Mouse (Mus musculus): Measurements from ENCODE around the gene Kctd2. TPM values are rescaled to one million over a fixed set of nuclear protein-coding genes. Genes with fewer than 3 reads are reported as not detected.
A peak's percentile ranks its signal among the peaks of the same experiment; 100 is the strongest.
"Not testable (repeated sequence)": the region's sequence is repeated elsewhere in the genome, so short reads cannot be mapped to it uniquely, and the experiment has no call there.

The Kctd2 gene
- polyA plus RNA-seq, 1 experiment from 2014 or later, result 23.5 TPM

DNA sequence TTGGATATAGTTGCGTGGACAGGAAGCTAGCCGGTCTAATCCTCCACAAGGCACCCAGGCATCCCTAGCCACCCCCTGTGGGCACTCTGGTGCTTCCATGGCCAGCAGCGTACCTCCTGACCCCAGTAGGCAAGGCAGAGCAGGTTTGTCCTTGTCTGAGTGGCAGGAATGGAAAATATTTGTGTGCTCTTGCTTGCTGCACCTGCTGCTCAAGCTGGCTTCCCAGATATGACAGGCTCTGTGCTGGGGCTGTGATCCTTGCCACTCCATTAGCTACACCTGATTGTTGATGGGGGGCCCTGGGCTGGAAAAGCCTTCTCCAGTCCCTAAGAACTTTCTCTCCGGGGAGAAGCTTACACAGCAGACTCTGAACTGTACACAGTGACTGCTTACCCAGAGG, 33.4 kb downstream of the Kctd2 start:
- no peak overlapping the region for H3K27ac ChIP-seq (replicated peaks in 1 of 2; ENCODE audit: control insufficient read depth in 1 of 2, insufficient read depth in 1 of 2, low read depth in 2 of 2, low read length in 2 of 2)
- no peaks in the 10 kb centered on the region for H3K9me3 ChIP-seq (ENCODE audit: control insufficient read depth, low read length)
- H3K27me3 ChIP-seq (ENCODE audit: control insufficient read depth, insufficient read depth, low read length), result no peaks in the 10 kb centered on the region
- no peak for ATAC-seq (ENCODE audit: insufficient number of reproducible peaks, insufficient read depth, low FRiP score, low read depth)
- no peak overlapping the region for H3K4me3 ChIP-seq (ENCODE audit: control insufficient read depth in 1 of 2, insufficient read depth in 1 of 2, low read depth in 1 of 2, low read length in 2 of 2)
- H3K4me2 ChIP-seq (ENCODE audit: low read length), result no peak overlapping the region
- no peak overlapping the region; the same call in 1 of the 2 replicates for H3K9ac ChIP-seq (ENCODE audit: low read length)
- WGBS, result 50% methylated on average over 4 of the region's 4 CpGs
- peaks cover 17 to 21% of the 10 kb centered on the region in 2 experiments for H3K4me1 ChIP-seq (ENCODE audit: control insufficient read depth in 2 of 2, insufficient read depth in 2 of 2, low read length in 2 of 2)
- no peaks in the 10 kb centered on the region for H3K36me3 ChIP-seq (ENCODE audit: control insufficient read depth, insufficient read depth, low read length)

DNA sequence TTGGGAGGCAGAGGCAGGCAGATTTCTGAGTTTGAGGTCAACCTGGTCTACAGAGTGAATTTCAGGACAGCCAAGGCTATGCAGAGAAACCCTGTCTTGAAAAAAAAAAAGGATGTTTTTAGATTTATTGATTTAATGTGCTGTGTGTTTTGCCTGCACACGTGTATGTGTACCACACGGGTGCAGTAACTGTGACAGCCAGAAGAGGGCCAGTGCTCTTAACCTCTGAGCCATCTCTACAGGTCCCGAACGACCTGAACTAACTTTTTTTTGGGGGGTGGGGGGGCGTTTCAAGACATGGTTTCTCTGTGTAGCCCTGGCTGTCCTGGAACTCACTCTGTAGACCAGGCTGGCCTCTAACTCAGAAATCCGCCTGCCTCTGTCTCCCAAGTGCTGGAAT, 34.9 kb downstream of the Kctd2 start:
- not testable (repeated sequence) for H3K27me3 ChIP-seq (ENCODE audit: control insufficient read depth, insufficient read depth, low read length); H3K4me3 ChIP-seq (ENCODE audit: control insufficient read depth in 1 of 2, insufficient read depth in 1 of 2, low read depth in 1 of 2, low read length in 2 of 2); H3K9ac ChIP-seq (ENCODE audit: low read length); ATAC-seq (ENCODE audit: insufficient number of reproducible peaks, insufficient read depth, low FRiP score, low read depth); H3K27ac ChIP-seq (replicated peaks in 1 of 2; ENCODE audit: control insufficient read depth in 1 of 2, insufficient read depth in 1 of 2, low read depth in 2 of 2, low read length in 2 of 2); H3K36me3 ChIP-seq (ENCODE audit: control insufficient read depth, insufficient read depth, low read length); H3K9me3 ChIP-seq (ENCODE audit: control insufficient read depth, low read length); H3K4me2 ChIP-seq (ENCODE audit: low read length)
- peaks cover 12 to 14% of the 10 kb centered on the region in 2 experiments for H3K4me1 ChIP-seq (ENCODE audit: control insufficient read depth in 2 of 2, insufficient read depth in 2 of 2, low read length in 2 of 2)
- 85% methylated on average over 6 of the region's 6 CpGs for WGBS

DNA sequence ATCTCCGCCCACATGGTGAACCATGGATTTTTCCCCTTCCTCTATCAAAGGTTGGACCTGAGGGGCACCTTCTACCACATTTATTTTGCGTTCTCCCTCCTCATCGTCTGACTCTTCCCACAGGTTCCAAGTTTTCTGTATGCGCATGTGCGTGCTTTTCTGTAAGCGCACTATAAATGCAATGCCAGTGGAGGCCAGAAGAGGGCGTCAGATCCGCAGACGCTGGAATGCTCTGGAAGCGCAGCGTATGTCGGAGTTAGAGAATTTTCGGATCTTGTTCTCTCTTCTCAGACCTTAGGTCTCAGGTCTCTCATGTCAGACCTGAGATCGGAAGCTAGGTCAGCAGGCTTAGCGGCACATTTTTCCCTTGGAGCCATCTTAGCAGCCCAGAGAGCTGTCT, 35.7 kb downstream of the Kctd2 start:
- Histone ChIP-seq H3K4me3 (ENCODE audit: control insufficient read depth in 1 of 2, insufficient read depth in 1 of 2, low read depth in 1 of 2, low read length in 2 of 2) (no peak overlapping the region), H3K4me1 (ENCODE audit: control insufficient read depth in 2 of 2, insufficient read depth in 2 of 2, low read length in 2 of 2) (peaks cover 12 to 14% of the 10 kb centered on the region in 2 experiments), H3K27me3 (ENCODE audit: control insufficient read depth, insufficient read depth, low read length) (no peaks in the 10 kb centered on the region), H3K9ac (ENCODE audit: low read length) (no peak overlapping the region), H3K27ac (replicated peaks in 1 of 2; ENCODE audit: control insufficient read depth in 1 of 2, insufficient read depth in 1 of 2, low read depth in 2 of 2, low read length in 2 of 2) (no peak overlapping the region), H3K9me3 (ENCODE audit: control insufficient read depth, low read length) (no peaks in the 10 kb centered on the region), H3K36me3 (ENCODE audit: control insufficient read depth, insufficient read depth, low read length) (no peaks in the 10 kb centered on the region), H3K4me2 (ENCODE audit: low read length) (no peak overlapping the region)
- no peak for ATAC-seq (ENCODE audit: insufficient number of reproducible peaks, insufficient read depth, low FRiP score, low read depth)
- WGBS, result 87% methylated on average over 15 of the region's 15 CpGs

DNA sequence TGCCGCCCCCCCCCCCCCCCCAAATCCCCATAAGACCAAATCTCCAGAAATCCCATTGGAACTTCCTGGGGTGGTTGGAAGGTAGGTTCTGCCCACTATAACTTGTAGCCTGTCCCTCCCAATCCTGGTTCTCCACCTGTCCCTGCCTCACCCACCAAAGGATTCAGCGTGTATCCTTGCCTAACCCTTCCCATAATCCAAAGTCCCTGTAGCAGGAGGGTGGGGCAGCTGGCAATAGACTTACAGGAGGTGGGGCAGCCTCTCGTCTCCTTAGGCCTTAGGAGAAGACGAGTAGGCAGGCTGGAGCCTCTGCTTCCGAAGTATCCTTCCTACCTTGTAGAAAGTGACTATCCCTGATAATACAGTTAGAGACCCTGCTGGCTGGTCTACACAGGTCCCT, 36.3 kb downstream of the Kctd2 start:
- no peak overlapping the region for H3K4me2 ChIP-seq (ENCODE audit: low read length)
- no peaks in the 10 kb centered on the region for H3K27me3 ChIP-seq (ENCODE audit: control insufficient read depth, insufficient read depth, low read length)
- H3K27ac ChIP-seq (replicated peaks in 1 of 2; ENCODE audit: control insufficient read depth in 1 of 2, insufficient read depth in 1 of 2, low read depth in 2 of 2, low read length in 2 of 2), result no peak overlapping the region
- no peaks in the 10 kb centered on the region for H3K36me3 ChIP-seq (ENCODE audit: control insufficient read depth, insufficient read depth, low read length)
- no peak overlapping the region for H3K9ac ChIP-seq (ENCODE audit: low read length)
- H3K4me3 ChIP-seq (ENCODE audit: control insufficient read depth in 1 of 2, insufficient read depth in 1 of 2, low read depth in 1 of 2, low read length in 2 of 2), result no peak overlapping the region
- 88% methylated on average over 5 of the region's 5 CpGs for WGBS
- no peaks in the 10 kb centered on the region for H3K9me3 ChIP-seq (ENCODE audit: control insufficient read depth, low read length)
- H3K4me1 ChIP-seq (ENCODE audit: control insufficient read depth in 2 of 2, insufficient read depth in 2 of 2, low read length in 2 of 2), result peaks cover 12 to 14% of the 10 kb centered on the region in 2 experiments
- no peak for ATAC-seq (ENCODE audit: insufficient number of reproducible peaks, insufficient read depth, low FRiP score, low read depth)

DNA sequence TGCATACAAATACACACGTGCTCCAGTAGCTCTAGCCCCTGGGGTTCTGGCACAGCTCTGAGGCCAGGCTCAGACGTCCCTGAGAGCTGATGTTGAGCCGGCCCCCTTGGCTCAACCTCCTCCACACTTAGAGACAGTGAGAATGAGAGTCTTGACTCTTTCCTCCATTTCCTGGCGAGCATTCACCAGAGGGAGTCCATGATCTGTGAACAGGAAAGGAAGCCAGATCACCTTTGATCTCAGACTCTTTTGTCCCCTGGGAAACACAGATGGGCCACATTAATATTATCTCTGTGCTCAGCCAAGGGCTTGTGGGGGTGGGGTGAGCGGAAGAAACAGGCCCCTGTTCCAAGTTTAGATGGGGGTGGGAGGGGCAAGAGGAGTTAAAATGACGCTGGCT, 37.5 kb downstream of the Kctd2 start:
- WGBS, result 24% methylated on average over 6 of the region's 6 CpGs
- Histone ChIP-seq H3K4me2 (ENCODE audit: low read length) (no peak overlapping the region), H3K27me3 (ENCODE audit: control insufficient read depth, insufficient read depth, low read length) (no peaks in the 10 kb centered on the region), H3K27ac (replicated peaks in 1 of 2; ENCODE audit: control insufficient read depth in 1 of 2, insufficient read depth in 1 of 2, low read depth in 2 of 2, low read length in 2 of 2) (peak overlapping the region in 1 of 2 experiments; percentile 8; a peak in 1 of 4 replicates), H3K9ac (ENCODE audit: low read length) (no peak overlapping the region), H3K36me3 (ENCODE audit: control insufficient read depth, insufficient read depth, low read length) (no peaks in the 10 kb centered on the region), H3K9me3 (ENCODE audit: control insufficient read depth, low read length) (no peaks in the 10 kb centered on the region), H3K4me3 (ENCODE audit: control insufficient read depth in 1 of 2, insufficient read depth in 1 of 2, low read depth in 1 of 2, low read length in 2 of 2) (no peak overlapping the region), H3K4me1 (ENCODE audit: control insufficient read depth in 2 of 2, insufficient read depth in 2 of 2, low read length in 2 of 2) (peaks cover 12 to 14% of the 10 kb centered on the region in 2 experiments)
- no peak for ATAC-seq (ENCODE audit: insufficient number of reproducible peaks, insufficient read depth, low FRiP score, low read depth)

DNA sequence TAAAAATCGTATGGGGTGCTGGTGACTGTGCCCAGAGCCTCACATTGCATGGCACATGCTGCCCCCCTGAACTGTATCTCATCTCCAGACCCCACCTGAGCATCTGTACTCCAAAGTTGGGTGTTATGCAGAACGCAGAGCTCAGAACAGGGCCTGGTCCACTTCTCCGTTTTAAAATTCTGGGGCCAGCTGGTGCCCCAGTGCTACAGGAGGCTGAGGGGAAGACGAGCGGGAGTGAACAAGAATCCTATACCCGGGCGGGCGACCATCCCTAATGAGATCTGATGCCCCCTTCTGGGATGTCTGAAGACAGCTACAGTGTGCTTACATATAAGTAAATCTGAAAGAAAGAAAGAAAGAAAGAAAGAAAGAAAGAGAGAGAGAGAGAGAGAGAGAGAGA, 41.0 kb downstream of the Kctd2 start:
- Histone ChIP-seq H3K4me2 (ENCODE audit: low read length) (no peak overlapping the region), H3K9me3 (ENCODE audit: control insufficient read depth, low read length) (no peaks in the 10 kb centered on the region), H3K27me3 (ENCODE audit: control insufficient read depth, insufficient read depth, low read length) (no peaks in the 10 kb centered on the region), H3K4me3 (ENCODE audit: control insufficient read depth in 1 of 2, insufficient read depth in 1 of 2, low read depth in 1 of 2, low read length in 2 of 2) (no peak overlapping the region), H3K36me3 (ENCODE audit: control insufficient read depth, insufficient read depth, low read length) (no peaks in the 10 kb centered on the region), H3K4me1 (ENCODE audit: control insufficient read depth in 2 of 2, insufficient read depth in 2 of 2, low read length in 2 of 2) (peaks cover 13% of the 10 kb centered on the region in 2 experiments), H3K27ac (replicated peaks in 1 of 2; ENCODE audit: control insufficient read depth in 1 of 2, insufficient read depth in 1 of 2, low read depth in 2 of 2, low read length in 2 of 2) (no peak overlapping the region), H3K9ac (ENCODE audit: low read length) (no peak overlapping the region)
- no peak for ATAC-seq (ENCODE audit: insufficient number of reproducible peaks, insufficient read depth, low FRiP score, low read depth)
- WGBS, result 25% methylated on average over 8 of the region's 8 CpGs

- H3K9me3 ChIP-seq (ENCODE audit: control insufficient read depth, low read length), result no peaks in the 10 kb centered on the region
- WGBS, result 69% methylated on average over 5 of the region's 5 CpGs
- ATAC-seq (ENCODE audit: insufficient number of reproducible peaks, insufficient read depth, low FRiP score, low read depth), result no peak
- no peak overlapping the region for H3K27ac ChIP-seq (replicated peaks in 1 of 2; ENCODE audit: control insufficient read depth in 1 of 2, insufficient read depth in 1 of 2, low read depth in 2 of 2, low read length in 2 of 2)
- no peak overlapping the region for H3K4me3 ChIP-seq (ENCODE audit: control insufficient read depth in 1 of 2, insufficient read depth in 1 of 2, low read depth in 1 of 2, low read length in 2 of 2)
- H3K4me1 ChIP-seq (ENCODE audit: control insufficient read depth in 2 of 2, insufficient read depth in 2 of 2, low read length in 2 of 2), result peaks cover 13% of the 10 kb centered on the region in 2 experiments
- no peak overlapping the region for H3K9ac ChIP-seq (ENCODE audit: low read length)
- no peaks in the 10 kb centered on the region for H3K27me3 ChIP-seq (ENCODE audit: control insufficient read depth, insufficient read depth, low read length)
- no peak overlapping the region for H3K4me2 ChIP-seq (ENCODE audit: low read length)
- no peaks in the 10 kb centered on the region for H3K36me3 ChIP-seq (ENCODE audit: control insufficient read depth, insufficient read depth, low read length)
These were observed 41.9 kb downstream of the Kctd2 start for GRCm38 (mm10) chr11:115461846-115462242.

- H3K27me3 ChIP-seq (ENCODE audit: control insufficient read depth, insufficient read depth, low read length), result no peaks in the 10 kb centered on the region
- H3K4me3 ChIP-seq (ENCODE audit: control insufficient read depth in 1 of 2, insufficient read depth in 1 of 2, low read depth in 1 of 2, low read length in 2 of 2), result no peak within 1 kb of the TSS
- peaks cover 9 to 10% of the 10 kb centered on the region in 2 experiments for H3K4me1 ChIP-seq (ENCODE audit: control insufficient read depth in 2 of 2, insufficient read depth in 2 of 2, low read length in 2 of 2)
- WGBS, result 77% methylated on average over 16 of the region's 16 CpGs
- H3K27ac ChIP-seq (replicated peaks in 1 of 2; ENCODE audit: control insufficient read depth in 1 of 2, insufficient read depth in 1 of 2, low read depth in 2 of 2, low read length in 2 of 2), result no peak within 1 kb of the TSS
- no peaks in the 10 kb centered on the region for H3K36me3 ChIP-seq (ENCODE audit: control insufficient read depth, insufficient read depth, low read length)
- H3K9me3 ChIP-seq (ENCODE audit: control insufficient read depth, low read length), result no peaks in the 10 kb centered on the region
- H3K9ac ChIP-seq (ENCODE audit: low read length), result no peak within 1 kb of the TSS
- no peak for ATAC-seq (ENCODE audit: insufficient number of reproducible peaks, insufficient read depth, low FRiP score, low read depth)
- H3K4me2 ChIP-seq (ENCODE audit: low read length), result no peak within 1 kb of the TSS
These were observed 42.4 kb downstream of the Kctd2 start, which contains the start of gene Slc16a5 for GRCm38 (mm10) chr11:115462243-115462891. Gene Slc16a5, plus strand, starts transcription at chr11:115462474.

All from heart, embryonic 14.5 days (tissue).